Mouse (Mus musculus): ENCODE results near the gene Fundc1. TPM values are rescaled to one million over a fixed set of nuclear protein-coding genes. Genes with fewer than 3 reads are reported as not detected.
A peak's percentile ranks its signal among the peaks of the same experiment; 100 is the strongest.
"Not testable (repeated sequence)": the region's sequence is repeated elsewhere in the genome, so short reads cannot be mapped to it uniquely, and the experiment has no call there.

The Fundc1 gene
- total RNA-seq (2021), result 36.6 and 37.7 TPM in 2 replicates
- long read RNA-seq, experiment 1, transcript Fundc1-201 (5 exons, 1,983 nt), result major isoform, 81 of 87 reads
- long read RNA-seq, experiment 1, partial matches to known transcripts, result 0 of 87 reads
- long read RNA-seq, experiment 1, other reads (novel, unspliced or antisense), result 5 of 87 reads
- long read RNA-seq, experiment 2, transcript Fundc1-201 (5 exons, 1,983 nt), result major isoform, 44 of 47 reads
- long read RNA-seq, experiment 2, partial matches to known transcripts, result 0 of 47 reads
- long read RNA-seq, experiment 2, other reads (novel, unspliced or antisense), result 3 of 47 reads

GRCm38 (mm10) chrX:17571621-17572459 lies at the start of gene Fundc1:
Gene Fundc1, minus strand, starts transcription at chrX:17572325.
- DNase-seq, result peak; percentile 96

- no peak for DNase-seq
Measured at GRCm38 (mm10) chrX:17611253-17611652, 39.1 kb upstream of the Fundc1 start.

- no peak for DNase-seq
Measured at GRCm38 (mm10) chrX:17608763-17609162, 36.6 kb upstream of the Fundc1 start.

- DNase-seq, result no peak
Measured at GRCm38 (mm10) chrX:17607668-17608067, 35.5 kb upstream of the Fundc1 start.

- DNase-seq, result no peak
Measured at GRCm38 (mm10) chrX:17593331-17593730, 21.2 kb upstream of the Fundc1 start.

GRCm38 (mm10) chrX:17590745-17591144 lies 18.6 kb upstream of the Fundc1 start:
- DNase-seq, result peak; percentile 60

GRCm38 (mm10) chrX:17571271-17571620 lies 879 bp downstream of the Fundc1 start:
- DNase-seq, result peak; percentile 11

GRCm38 (mm10) chrX:17568670-17569069 lies 3.5 kb downstream of the Fundc1 start:
- no peak for DNase-seq

- DNase-seq, result no peak
Measured at GRCm38 (mm10) chrX:17565743-17566142, 6.4 kb downstream of the Fundc1 start.

GRCm38 (mm10) chrX:17564732-17565131 lies 7.4 kb downstream of the Fundc1 start:
- no peak for DNase-seq

GRCm38 (mm10) chrX:17558746-17559145 lies 13.4 kb downstream of the Fundc1 start:
- DNase-seq, result no peak

GRCm38 (mm10) chrX:17554488-17554887 lies 17.6 kb downstream of the Fundc1 start:
- DNase-seq, result no peak

- not testable (repeated sequence) for DNase-seq
Measured at GRCm38 (mm10) chrX:17551586-17551985, 20.5 kb downstream of the Fundc1 start.

- no peak for DNase-seq
Measured at GRCm38 (mm10) chrX:17547143-17547806, 24.9 kb downstream of the Fundc1 start.

- DNase-seq, result no peak
Measured at GRCm38 (mm10) chrX:17544860-17545492, 27.1 kb downstream of the Fundc1 start.

GRCm38 (mm10) chrX:17537701-17538100 lies 34.4 kb downstream of the Fundc1 start:
- DNase-seq, result no peak

GRCm38 (mm10) chrX:17527008-17527407 lies 45.1 kb downstream of the Fundc1 start:
- DNase-seq, result no peak

GRCm38 (mm10) chrX:17521221-17521716 lies 50.9 kb downstream of the Fundc1 start:
- no peak for DNase-seq

GRCm38 (mm10) chrX:17520086-17520485 lies 52.0 kb downstream of the Fundc1 start:
- DNase-seq, result peak; percentile 26

- DNase-seq, result no peak
Measured at GRCm38 (mm10) chrX:17514012-17514411, 58.1 kb downstream of the Fundc1 start.

- no peak for DNase-seq
Measured at GRCm38 (mm10) chrX:17512021-17512602, 60.0 kb downstream of the Fundc1 start.
